Mouse (Mus musculus): Measurements from ENCODE around the gene Gmfb.

- TF ChIP-seq CTCF (IDR thresholded peaks at IDR 0.05; ENCODE audit: insufficient read depth, low read depth, low read length) = no peak
- TF ChIP-seq POLR2A (IDR thresholded peaks at IDR 0.05; ENCODE audit: insufficient read depth, low read depth, low read length) = no peak
Observed at GRCm38 (mm10) chr14:46783327-46783926, 38.6 kb downstream of the Gmfb start.
